Mouse (Mus musculus): ENCODE measurements around the gene Cysltr2.

- TF ChIP-seq CTCF (conservative IDR thresholded peaks at IDR 0.05; ENCODE audit: insufficient read depth, insufficient read length, low read depth, low read length) (no peak), POLR2A (IDR thresholded peaks at IDR 0.05; ENCODE audit: low read depth, low read length) (no peak)
These were observed 38.3 kb upstream of the Cysltr2 start for GRCm38 (mm10) chr14:73087247-73087646.

Measured in kidney, adult 2 months (tissue).